Mouse (Mus musculus) intestine, embryonic 15.5 days (tissue): ENCODE results near the gene Cd300e. TPM values are rescaled to one million over a fixed set of nuclear protein-coding genes. Genes with fewer than 3 reads are reported as not detected.
"Not testable (repeated sequence)": the region's sequence is repeated elsewhere in the genome, so short reads cannot be mapped to it uniquely, and the experiment has no call there.

Experiments
- ATAC-seq: fragments of 200-750 bp; cut with Nextera tagmentation; 2 replicates; pipeline ENCODE4 v1.8.0; 2017; ENCODE audit warnings: moderate TSS enrichment, moderate library complexity
- H3K27ac ChIP-seq: fragments of 300-500 bp; sonication (generic); 2 replicates; pipeline ENCODE4 v1.5.1; 2015; ENCODE audit warnings: mild to moderate bottlenecking, inconsistent platforms
- H3K27me3 ChIP-seq: fragments of 300-500 bp; sonication (generic); replicated peaks from 2 replicates; pipeline ENCODE4 v1.6.1; 2015; ENCODE audit warnings: inconsistent platforms
- H3K36me3 ChIP-seq: fragments of 300-500 bp; sonication (generic); 2 replicates; pipeline ENCODE4 v1.6.1; 2015; ENCODE audit warnings: inconsistent platforms
- H3K4me1 ChIP-seq: fragments of 300-500 bp; sonication (generic); replicated peaks from 2 replicates; pipeline ENCODE4 v1.6.1; 2015; ENCODE audit warnings: inconsistent platforms
- H3K4me2 ChIP-seq: fragments of 300-500 bp; sonication (generic); replicated peaks from 2 replicates; pipeline ENCODE4 v1.6.1; 2015; ENCODE audit warnings: mild to moderate bottlenecking, inconsistent platforms
- H3K4me3 ChIP-seq: fragments of 300-500 bp; sonication (generic); replicated peaks from 2 replicates; pipeline ENCODE4 v1.5.1; 2015; ENCODE audit warnings: inconsistent platforms
- H3K9ac ChIP-seq: fragments of 300-500 bp; sonication (generic); 2 replicates; pipeline ENCODE4 v1.6.1; 2015; ENCODE audit warnings: inconsistent platforms
- H3K9me3 ChIP-seq: fragments of 300-500 bp; sonication (generic); 2 replicates; pipeline ENCODE4 v1.6.1; 2016; ENCODE audit warnings: inconsistent platforms
- WGBS: fragments of 180-500 bp; shearing (Covaris S2); methylation state at CpG from one replicate; pipeline ENCODE4 v1.1.7; 2015; 5-methylcytosine and 5-hydroxymethylcytosine counted together
- polyA plus RNA-seq: library from polyadenylated mRNA; unstranded; fragments of >200 nt; fragmentation: Nextera tagmentation; extraction: Ambion mirVana; gene quantifications from 2 replicates; pipeline ENCODE4 v1.2.1, GENCODE M21; 2015

The Cd300e gene
- polyA plus RNA-seq, 1 experiment from 2014 or later = 0.06 TPM

GRCm38 (mm10) chr11:115052206-115052605, 9.8 kb downstream of the Cd300e start:
- ATAC-seq = no peak
- WGBS = 2% methylated on average over 9 of the region's 9 CpGs
- no peak overlapping the region for H3K4me2 ChIP-seq

GRCm38 (mm10) chr11:115049282-115049895, 12.6 kb downstream of the Cd300e start:
- no peak for ATAC-seq
- Histone ChIP-seq H3K27me3 (no peaks in the 10 kb centered on the region), H3K9ac (no peak overlapping the region), H3K9me3 (no peaks in the 10 kb centered on the region), H3K4me1 (no peaks in the 10 kb centered on the region), H3K4me3 (no peak overlapping the region), H3K36me3 (no peaks in the 10 kb centered on the region), H3K27ac (no peak overlapping the region), H3K4me2 (no peak overlapping the region)
- 47% methylated on average over 3 of the region's 3 CpGs for WGBS

More at GRCm38 (mm10) chr11:115052206-115052605, 9.8 kb downstream of the Cd300e start:
- H3K36me3 ChIP-seq = no peaks in the 10 kb centered on the region
- H3K9ac ChIP-seq = no peak overlapping the region
- H3K4me1 ChIP-seq = no peaks in the 10 kb centered on the region
- no peaks in the 10 kb centered on the region for H3K27me3 ChIP-seq
- H3K4me3 ChIP-seq = no peak overlapping the region
- H3K9me3 ChIP-seq = no peaks in the 10 kb centered on the region
- H3K27ac ChIP-seq = no peak overlapping the region

DNA sequence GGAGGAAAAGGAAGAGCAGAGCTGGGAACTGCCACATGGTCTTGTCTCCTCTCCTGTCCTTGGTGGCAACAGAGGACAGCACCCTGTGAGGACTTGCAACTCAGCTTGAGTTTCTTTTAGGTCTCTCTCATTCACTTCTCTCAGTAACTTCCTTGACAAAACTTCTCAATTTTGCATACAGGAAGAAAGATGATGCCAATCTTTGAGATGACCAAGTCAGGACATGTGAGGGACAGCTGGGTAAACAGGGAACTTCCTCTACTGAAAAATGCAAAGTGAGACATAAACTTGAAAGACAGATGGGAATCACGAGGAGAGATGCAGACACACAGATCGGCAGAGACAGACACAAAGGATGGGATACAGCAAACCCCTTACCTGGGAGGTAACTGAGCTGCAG, 13.7 kb downstream of the Cd300e start, which contains the start of gene Cd300ld3:
Gene Cd300ld3, minus strand, starts transcription at position 151 of the 400 bp plus-strand sequence.
- H3K9ac ChIP-seq = no peak within 1 kb of the TSS
- H3K4me2 ChIP-seq = no peak within 1 kb of the TSS
- no peaks in the 10 kb centered on the region for H3K9me3 ChIP-seq
- no peaks in the 10 kb centered on the region for H3K27me3 ChIP-seq
- no peak within 1 kb of the TSS for H3K4me3 ChIP-seq
- WGBS = 71% methylated on average over 2 of the region's 2 CpGs
- no peaks in the 10 kb centered on the region for H3K36me3 ChIP-seq
- no peak within 1 kb of the TSS for H3K27ac ChIP-seq
- H3K4me1 ChIP-seq = no peaks in the 10 kb centered on the region
- ATAC-seq = no peak

GRCm38 (mm10) chr11:115037669-115038068, 24.3 kb downstream of the Cd300e start, which contains the start of gene Cd300ld5:
Gene Cd300ld5, minus strand, starts transcription at chr11:115037769.
- not testable (repeated sequence) for H3K4me2 ChIP-seq, H3K4me1 ChIP-seq, H3K27me3 ChIP-seq, H3K36me3 ChIP-seq, ATAC-seq, H3K27ac ChIP-seq, H3K9ac ChIP-seq, H3K9me3 ChIP-seq, H3K4me3 ChIP-seq
- no CpG with 5 or more reads among the region's 6 CpGs for WGBS

GRCm38 (mm10) chr11:115026912-115027311, 35.1 kb downstream of the Cd300e start, which contains the start of gene Cd300ld4:
Gene Cd300ld4, minus strand, starts transcription at chr11:115027012.
- H3K9me3 ChIP-seq, H3K4me2 ChIP-seq, H3K4me3 ChIP-seq, H3K9ac ChIP-seq, H3K27ac ChIP-seq, H3K4me1 ChIP-seq, H3K27me3 ChIP-seq, H3K36me3 ChIP-seq, ATAC-seq: not testable (repeated sequence)
- no CpG with 5 or more reads among the region's 6 CpGs for WGBS

DNA sequence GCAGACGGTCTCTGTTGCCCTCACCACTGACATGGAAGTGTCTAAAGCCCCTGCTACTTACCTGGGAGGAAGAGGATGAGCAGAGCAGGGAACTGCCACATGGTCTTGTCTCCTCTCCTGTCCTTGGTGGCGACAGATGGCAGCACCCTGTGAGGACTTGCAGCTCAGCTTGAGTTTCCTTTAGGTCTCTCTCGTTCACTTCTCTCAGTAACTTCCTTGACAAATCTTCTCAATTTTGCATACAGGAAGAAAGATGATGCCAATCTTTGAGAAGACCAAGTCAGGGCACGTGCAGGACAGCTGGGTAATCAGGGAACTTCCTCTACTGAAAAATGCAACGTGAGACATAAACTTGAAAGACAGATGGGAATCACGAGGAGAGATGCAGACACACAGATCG, 45.9 kb downstream of the Cd300e start, which contains the start of gene Cd300ld2:
Gene Cd300ld2, minus strand, starts transcription at position 101 of the 400 bp plus-strand sequence.
- H3K9ac ChIP-seq, H3K36me3 ChIP-seq, H3K9me3 ChIP-seq, H3K4me2 ChIP-seq, H3K4me1 ChIP-seq, H3K4me3 ChIP-seq, H3K27me3 ChIP-seq, ATAC-seq, H3K27ac ChIP-seq: not testable (repeated sequence)
- no CpG with 5 or more reads among the region's 7 CpGs for WGBS

DNA sequence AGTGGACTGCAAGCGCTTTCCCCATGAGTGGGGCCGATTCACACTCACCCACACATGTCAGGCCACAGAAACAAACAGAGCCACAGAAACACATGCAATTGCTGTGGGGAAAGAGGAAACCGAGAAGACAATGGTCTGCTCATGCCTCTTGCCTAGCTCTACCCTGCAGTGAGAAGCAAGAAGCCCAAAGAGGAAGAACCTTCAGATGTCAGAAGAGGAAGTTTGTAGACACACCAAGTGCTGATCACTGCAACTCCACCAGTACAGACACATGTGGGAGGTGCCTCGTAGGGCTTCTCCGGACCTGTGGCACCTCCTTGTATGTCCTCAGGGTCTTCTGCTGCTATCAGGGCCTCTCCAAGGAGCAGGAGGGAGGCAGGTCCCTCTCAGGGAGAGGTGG, 57.9 kb downstream of the Cd300e start:
- H3K9me3 ChIP-seq = no peaks in the 10 kb centered on the region
- H3K9ac ChIP-seq = no peak overlapping the region
- no peaks in the 10 kb centered on the region for H3K4me1 ChIP-seq
- H3K27me3 ChIP-seq = no peaks in the 10 kb centered on the region
- H3K4me2 ChIP-seq = no peak overlapping the region
- no peak overlapping the region for H3K4me3 ChIP-seq
- 86% methylated on average over 5 of the region's 5 CpGs for WGBS
- ATAC-seq = no peak
- no peak overlapping the region for H3K27ac ChIP-seq
- no peaks in the 10 kb centered on the region for H3K36me3 ChIP-seq

Other genes with a start within 250 kb of the Cd300e start
- 15.5 and 16.0 TPM in 2 replicates for gene Gprc5c, start 211.0 kb downstream of the Cd300e start, polyA plus RNA-seq
- 1.2 and 2.2 TPM in 2 replicates for gene Cd300a, start 172.1 kb downstream of the Cd300e start, polyA plus RNA-seq
- 0.27 and 0.43 TPM in 2 replicates for gene Cd300lb, start 127.8 kb downstream of the Cd300e start, polyA plus RNA-seq
- gene Cd300c, start 93.0 kb downstream of the Cd300e start, polyA plus RNA-seq = not detected in 2 replicates
- gene Cd300ld, start 72.3 kb downstream of the Cd300e start, polyA plus RNA-seq = 0.19 and 0.34 TPM in 2 replicates
- gene Cd300c2, start 60.3 kb downstream of the Cd300e start, polyA plus RNA-seq = 1.9 and 2.8 TPM in 2 replicates
- not detected in 2 replicates for gene Cd300ld2, start 46.0 kb downstream of the Cd300e start, polyA plus RNA-seq
- gene Cd300ld4, start 35.2 kb downstream of the Cd300e start, polyA plus RNA-seq = not detected in 2 replicates
- gene Cd300ld5, start 24.4 kb downstream of the Cd300e start, polyA plus RNA-seq = not detected in 2 replicates
- gene Cd300ld3, start 13.8 kb downstream of the Cd300e start, polyA plus RNA-seq = not detected in 2 replicates
- 3.6 and 3.7 TPM in 2 replicates for gene Rab37, start 29.3 kb upstream of the Cd300e start, polyA plus RNA-seq
- 0.85 and 1.2 TPM in 2 replicates for gene Cd300lf, start 71.8 kb upstream of the Cd300e start, polyA plus RNA-seq
- gene Slc9a3r1, start 101.2 kb upstream of the Cd300e start, polyA plus RNA-seq = 252 and 270 TPM in 2 replicates
- gene Tmem104, start 125.3 kb upstream of the Cd300e start, polyA plus RNA-seq = 9.3 and 12.2 TPM in 2 replicates
- 20.5 and 20.6 TPM in 2 replicates for gene Nat9, start 125.7 kb upstream of the Cd300e start, polyA plus RNA-seq
- gene Grin2c, start 205.1 kb upstream of the Cd300e start, polyA plus RNA-seq = 0.05 and 0.09 TPM in 2 replicates
- 17.2 and 20.8 TPM in 2 replicates for gene Fdxr, start 214.9 kb upstream of the Cd300e start, polyA plus RNA-seq
- gene Fads6, start 235.5 kb upstream of the Cd300e start, polyA plus RNA-seq = 1.5 and 1.7 TPM in 2 replicates
- gene Otop2, start 245.0 kb upstream of the Cd300e start, polyA plus RNA-seq = not detected in 2 replicates